Mouse (Mus musculus): ENCODE results near the gene Piga. TPM values are rescaled to one million over a fixed set of nuclear protein-coding genes. Genes with fewer than 3 reads are reported as not detected.

Piga gene
- 20.9 and 22.4 TPM in 2 replicates for polyA plus RNA-seq (2016; fragmentation: Nextera tagmentation; extraction: Ambion mirVana)

- Histone ChIP-seq H3K9me3 (no peaks in the 10 kb centered on the region), H3K36me3 (replicated peaks) (peaks cover 19% of the 10 kb centered on the region), H3K27me3 (ENCODE audit: poor library complexity, severe bottlenecking) (peaks cover 83% of the 10 kb centered on the region), H3K27ac (peak within 1 kb of the TSS; percentile 84), H3K4me3 (peak within 1 kb of the TSS; percentile 59), H3K4me1 (peaks cover 8% of the 10 kb centered on the region; the same call in 1 of the 2 replicates)
- WGBS, result 19% methylated on average over 39 of the region's 40 CpGs
- peak; percentile 86 for DNase-seq (ENCODE audit: extremely low spot score, low spot score)
Observed at GRCm38 (mm10) chrX:164419471-164419939, at the start of gene Piga. Piga (plus strand) TSS chrX:164419787.

GRCm38 (mm10) chrX:164370576-164370975 lies 49.0 kb upstream of the Piga start:
- H3K9me3 ChIP-seq, result no peaks in the 10 kb centered on the region
- H3K27ac ChIP-seq, result no peak overlapping the region
- 86% methylated on average over 3 of the region's 3 CpGs for WGBS
- peaks cover 41% of the 10 kb centered on the region for H3K27me3 ChIP-seq (ENCODE audit: poor library complexity, severe bottlenecking)
- H3K4me3 ChIP-seq, result no peak overlapping the region
- no peaks in the 10 kb centered on the region for H3K36me3 ChIP-seq (replicated peaks)
- DNase-seq (ENCODE audit: extremely low spot score, low spot score), result no peak
- no peaks in the 10 kb centered on the region for H3K4me1 ChIP-seq

- H3K4me3 ChIP-seq, result no peak within 1 kb of the TSS
- 42% methylated on average over 3 of the region's 3 CpGs for WGBS
- no peak for DNase-seq (ENCODE audit: extremely low spot score, low spot score)
- no peaks in the 10 kb centered on the region for H3K4me1 ChIP-seq
- H3K36me3 ChIP-seq (replicated peaks), result no peaks in the 10 kb centered on the region
- no peaks in the 10 kb centered on the region for H3K9me3 ChIP-seq
- H3K27ac ChIP-seq, result no peak within 1 kb of the TSS
- H3K27me3 ChIP-seq (ENCODE audit: poor library complexity, severe bottlenecking), result peaks cover 51% of the 10 kb centered on the region
Observed at GRCm38 (mm10) chrX:164373081-164373480, 46.5 kb upstream of the Piga start, which contains the start of gene Vegfd. Vegfd (plus strand) TSS chrX:164373378.

GRCm38 (mm10) chrX:164374586-164374985 lies 45.0 kb upstream of the Piga start:
- DNase-seq (ENCODE audit: extremely low spot score, low spot score), result no peak
- no peaks in the 10 kb centered on the region for H3K4me1 ChIP-seq
- H3K36me3 ChIP-seq (replicated peaks), result no peaks in the 10 kb centered on the region
- WGBS, result 67% methylated on average over 5 of the region's 5 CpGs
- peaks cover 66% of the 10 kb centered on the region for H3K27me3 ChIP-seq (ENCODE audit: poor library complexity, severe bottlenecking)
- no peak overlapping the region for H3K4me3 ChIP-seq
- no peak overlapping the region for H3K27ac ChIP-seq
- no peaks in the 10 kb centered on the region for H3K9me3 ChIP-seq

- no peaks in the 10 kb centered on the region for H3K36me3 ChIP-seq (replicated peaks)
- no peak overlapping the region for H3K27ac ChIP-seq
- H3K4me1 ChIP-seq, result no peaks in the 10 kb centered on the region
- WGBS, result 85% methylated on average over 4 of the region's 4 CpGs
- no peak for DNase-seq (ENCODE audit: extremely low spot score, low spot score)
- H3K4me3 ChIP-seq, result no peak overlapping the region
- H3K27me3 ChIP-seq (ENCODE audit: poor library complexity, severe bottlenecking), result peaks cover 70% of the 10 kb centered on the region
- no peaks in the 10 kb centered on the region for H3K9me3 ChIP-seq
Observed at GRCm38 (mm10) chrX:164379721-164380120, 39.9 kb upstream of the Piga start.

GRCm38 (mm10) chrX:164381618-164382408 lies 37.8 kb upstream of the Piga start:
- peaks cover 65% of the 10 kb centered on the region for H3K27me3 ChIP-seq (ENCODE audit: poor library complexity, severe bottlenecking)

GRCm38 (mm10) chrX:164394091-164394490 lies 25.5 kb upstream of the Piga start:
- Histone ChIP-seq H3K4me1 (no peaks in the 10 kb centered on the region), H3K27ac (no peak overlapping the region), H3K27me3 (ENCODE audit: poor library complexity, severe bottlenecking) (peaks cover 50% of the 10 kb centered on the region), H3K36me3 (replicated peaks) (no peaks in the 10 kb centered on the region), H3K9me3 (no peaks in the 10 kb centered on the region), H3K4me3 (no peak overlapping the region)
- DNase-seq (ENCODE audit: extremely low spot score, low spot score), result no peak
- WGBS, result 94% methylated on average over 4 of the region's 4 CpGs

More at GRCm38 (mm10) chrX:164381618-164382408, 37.8 kb upstream of the Piga start:
- H3K36me3 ChIP-seq (replicated peaks), result no peaks in the 10 kb centered on the region
- WGBS, result 17% methylated on average over 32 of the region's 33 CpGs
- H3K4me3 ChIP-seq, result peak overlapping the region; percentile 50
- H3K4me1 ChIP-seq, result no peaks in the 10 kb centered on the region
- DNase-seq (ENCODE audit: extremely low spot score, low spot score), result peak; percentile 80
- peak overlapping the region; percentile 70 for H3K27ac ChIP-seq
- no peaks in the 10 kb centered on the region for H3K9me3 ChIP-seq

- H3K27ac ChIP-seq, result no peak overlapping the region
- peaks cover 49% of the 10 kb centered on the region for H3K27me3 ChIP-seq (ENCODE audit: poor library complexity, severe bottlenecking)
- H3K9me3 ChIP-seq, result no peaks in the 10 kb centered on the region
- 73% methylated on average over 3 of the region's 3 CpGs for WGBS
- H3K4me3 ChIP-seq, result no peak overlapping the region
- H3K36me3 ChIP-seq (replicated peaks), result no peaks in the 10 kb centered on the region
- H3K4me1 ChIP-seq, result no peaks in the 10 kb centered on the region
- DNase-seq (ENCODE audit: extremely low spot score, low spot score), result no peak
Observed at GRCm38 (mm10) chrX:164398456-164398855, 21.1 kb upstream of the Piga start.

GRCm38 (mm10) chrX:164405080-164405649 lies 14.4 kb upstream of the Piga start:
- no peak overlapping the region for H3K4me3 ChIP-seq
- H3K27ac ChIP-seq, result no peak overlapping the region
- H3K4me1 ChIP-seq, result no peaks in the 10 kb centered on the region
- peaks cover 50% of the 10 kb centered on the region for H3K27me3 ChIP-seq (ENCODE audit: poor library complexity, severe bottlenecking)
- no peaks in the 10 kb centered on the region for H3K9me3 ChIP-seq
- DNase-seq (ENCODE audit: extremely low spot score, low spot score), result no peak
- H3K36me3 ChIP-seq (replicated peaks), result no peaks in the 10 kb centered on the region

GRCm38 (mm10) chrX:164406133-164407022 lies 13.2 kb upstream of the Piga start:
- peaks cover 62% of the 10 kb centered on the region for H3K27me3 ChIP-seq (ENCODE audit: poor library complexity, severe bottlenecking)
- DNase-seq (ENCODE audit: extremely low spot score, low spot score), result no peak
- 79% methylated on average over 9 of the region's 9 CpGs for WGBS

GRCm38 (mm10) chrX:164408301-164408927 lies 11.2 kb upstream of the Piga start:
- H3K27ac ChIP-seq, result no peak overlapping the region
- no peak overlapping the region for H3K4me3 ChIP-seq
- no peak for DNase-seq (ENCODE audit: extremely low spot score, low spot score)
- no peaks in the 10 kb centered on the region for H3K36me3 ChIP-seq (replicated peaks)
- peaks cover 70% of the 10 kb centered on the region for H3K27me3 ChIP-seq (ENCODE audit: poor library complexity, severe bottlenecking)
- H3K4me1 ChIP-seq, result no peaks in the 10 kb centered on the region
- WGBS, result 91% methylated on average over 3 of the region's 3 CpGs
- no peaks in the 10 kb centered on the region for H3K9me3 ChIP-seq

More at GRCm38 (mm10) chrX:164406133-164407022, 13.2 kb upstream of the Piga start:
- no peaks in the 10 kb centered on the region for H3K9me3 ChIP-seq
- no peaks in the 10 kb centered on the region for H3K36me3 ChIP-seq (replicated peaks)
- no peaks in the 10 kb centered on the region for H3K4me1 ChIP-seq
- H3K4me3 ChIP-seq, result no peak overlapping the region
- H3K27ac ChIP-seq, result no peak overlapping the region

GRCm38 (mm10) chrX:164410562-164410961 lies 9.0 kb upstream of the Piga start:
- no peak for DNase-seq (ENCODE audit: extremely low spot score, low spot score)
- Histone ChIP-seq H3K4me1 (no peaks in the 10 kb centered on the region), H3K27me3 (ENCODE audit: poor library complexity, severe bottlenecking) (peaks cover 86% of the 10 kb centered on the region), H3K4me3 (no peak overlapping the region), H3K27ac (no peak overlapping the region), H3K9me3 (no peaks in the 10 kb centered on the region), H3K36me3 (replicated peaks) (no peaks in the 10 kb centered on the region)
- 80% methylated on average over 1 of the region's 1 CpGs for WGBS

Measured in forebrain, embryonic 10.5 days (tissue).